Mouse (Mus musculus) T-helper 1 cell (primary cell): ENCODE measurements around the gene Fancf.

Experiments
- in situ Hi-C: fragments of 300-600 bp; cut with MboI, MseI; formaldehyde crosslinking; loops from one replicate; pipeline ENCODE4 v1.15.1; 2025; ENCODE audit warnings: high pct_unique_total_duplicates

The Fancf gene

DNA sequence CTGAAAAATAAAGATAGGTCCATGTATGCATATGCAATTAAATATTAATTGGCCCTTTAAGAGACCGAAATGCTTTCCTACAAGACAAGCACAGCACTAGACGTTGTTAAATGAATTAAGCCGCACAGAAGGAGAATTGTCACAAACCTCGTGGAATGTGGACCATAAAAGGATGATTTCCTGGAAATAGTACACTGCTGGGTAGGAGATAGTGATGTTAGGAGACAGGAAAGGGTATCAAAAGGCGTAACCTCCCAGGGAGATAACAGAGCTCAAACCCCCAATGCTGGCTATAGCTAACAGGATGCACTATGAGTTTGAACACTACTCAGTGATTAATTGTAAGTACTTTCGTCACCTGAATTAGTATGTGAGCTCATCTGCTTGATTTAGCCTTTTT, 11.2 kb downstream of the Fancf start:
- in situ Hi-C loops, result no loop called here

DNA sequence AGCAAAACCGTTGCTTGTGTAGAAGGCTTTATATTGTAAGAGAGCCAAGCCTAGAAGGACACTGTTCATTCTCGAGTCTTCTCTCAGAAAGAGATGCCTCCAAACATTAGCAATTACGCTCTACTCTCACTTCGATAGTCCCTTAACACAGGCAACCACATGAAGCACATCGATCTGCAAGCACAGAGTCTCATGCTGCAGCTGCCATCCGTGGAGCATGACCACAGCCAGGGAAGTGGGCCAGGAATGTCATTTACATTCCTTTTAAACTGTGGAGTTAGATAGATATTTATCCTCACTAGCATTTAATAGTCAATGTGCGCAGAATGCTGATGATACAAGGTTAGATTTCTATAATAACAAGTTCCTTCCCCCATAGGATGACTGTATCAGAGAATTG, 21.6 kb downstream of the Fancf start:
- in situ Hi-C loops, result loop anchor here (25.0 kb wide), 1 partner anchor 1878 kb away; the partner anchor contains the start of gene Nell1

DNA sequence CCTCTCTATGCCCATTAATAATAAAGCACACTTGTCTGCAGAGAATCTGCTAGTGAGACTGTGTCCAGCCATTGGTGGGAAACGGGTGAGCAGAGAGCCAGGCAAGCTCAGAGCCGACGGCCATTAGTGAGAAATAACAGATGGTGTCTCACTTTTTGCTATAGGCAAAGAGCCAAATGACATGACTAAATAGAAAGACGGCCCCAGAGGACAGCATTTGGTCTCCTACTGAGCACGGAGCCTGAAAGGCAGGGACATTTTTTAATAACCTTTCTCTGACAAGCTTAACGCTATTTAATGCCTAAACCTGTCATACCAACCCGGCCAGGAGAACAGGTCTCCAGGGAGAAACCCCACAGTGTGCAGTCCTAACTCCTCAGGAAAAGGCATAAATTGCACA, 30.1 kb downstream of the Fancf start:
- in situ Hi-C loops, result loop anchor here (25.0 kb wide), 1 partner anchor 1870 kb away; the partner anchor contains the start of gene Nell1

DNA sequence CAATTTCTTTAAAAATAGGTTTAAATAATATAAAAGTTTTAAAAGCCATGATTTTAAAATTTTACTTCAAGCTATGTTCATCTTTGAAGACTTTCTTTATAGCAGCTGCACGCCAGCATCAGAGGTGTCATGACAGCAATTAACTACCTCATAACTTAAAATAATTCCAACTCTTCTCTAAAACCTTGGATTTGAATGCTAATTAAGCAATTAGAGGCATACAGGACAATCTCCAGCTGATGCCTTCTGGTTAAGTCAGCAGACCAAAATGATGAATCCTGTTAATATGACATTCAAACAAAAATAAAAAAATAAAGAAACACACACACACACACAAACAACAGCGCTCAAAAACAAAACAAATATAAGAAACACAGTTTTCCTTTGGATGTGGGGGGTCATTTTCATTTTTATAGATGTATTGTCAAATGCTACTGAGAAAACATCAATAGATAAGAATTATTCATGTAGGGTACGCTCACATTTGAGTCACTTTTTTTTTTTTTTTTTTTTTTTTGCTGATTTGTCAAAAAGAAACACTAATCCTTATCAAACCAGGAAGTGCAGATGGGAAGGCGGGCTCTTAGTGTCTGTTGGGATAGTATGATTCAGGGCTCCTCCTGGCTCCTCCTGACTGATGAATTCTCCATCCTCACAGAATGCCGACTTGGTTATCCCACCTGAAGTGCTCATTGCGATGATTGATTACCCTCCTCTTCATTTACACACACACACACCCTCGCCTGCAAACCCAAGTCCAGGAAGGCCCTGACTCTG, 38.3 kb downstream of the Fancf start:
- in situ Hi-C loops, result loop anchor here (10.0 kb wide), 1 partner anchor 1229 kb away; the partner anchor contains the start of gene 4933405O20Rik

DNA sequence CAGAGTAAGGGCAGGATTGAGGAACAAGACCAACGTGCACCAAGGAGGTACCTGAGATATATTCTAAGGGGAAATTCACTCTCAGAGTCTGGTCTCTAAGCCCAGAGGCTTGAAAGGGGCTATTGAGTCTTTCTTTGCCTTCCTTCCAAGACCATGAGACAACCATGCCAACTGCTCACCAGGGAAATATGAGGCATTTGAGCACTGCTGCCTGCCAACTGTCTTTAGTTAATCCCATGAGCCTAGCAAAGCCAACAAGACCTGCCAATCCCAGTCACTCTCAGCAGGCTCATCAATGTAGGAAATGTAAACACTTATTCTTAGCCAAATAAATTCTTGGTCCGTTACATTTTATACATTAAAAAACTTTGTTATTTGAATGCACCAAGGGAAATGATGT, 40.6 kb downstream of the Fancf start:
- in situ Hi-C loops, result loop anchor here (10.0 kb wide), 1 partner anchor 1227 kb away; the partner anchor contains the start of gene 4933405O20Rik

DNA sequence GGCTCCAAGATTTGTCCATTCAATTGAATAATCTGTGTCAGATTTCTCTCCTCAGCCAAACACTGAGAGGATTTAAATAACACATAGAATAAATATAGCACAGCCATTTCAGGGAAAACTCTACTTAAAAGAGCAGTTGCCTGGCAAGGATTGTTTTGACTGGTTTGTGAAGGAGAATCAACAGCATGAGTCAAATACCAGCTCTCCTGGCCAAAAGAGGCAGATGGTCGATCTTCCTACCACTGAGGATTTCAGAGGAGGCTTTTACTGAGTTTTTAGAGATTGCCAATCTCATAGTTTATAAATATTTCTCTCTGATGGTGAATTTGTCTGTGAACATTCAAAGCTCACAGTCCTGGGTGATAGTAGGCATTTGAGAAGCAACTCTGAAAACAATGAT, 42.2 kb downstream of the Fancf start:
- in situ Hi-C loops, result loop anchor here (10.0 kb wide), 1 partner anchor 1225 kb away; the partner anchor contains the start of gene 4933405O20Rik

DNA sequence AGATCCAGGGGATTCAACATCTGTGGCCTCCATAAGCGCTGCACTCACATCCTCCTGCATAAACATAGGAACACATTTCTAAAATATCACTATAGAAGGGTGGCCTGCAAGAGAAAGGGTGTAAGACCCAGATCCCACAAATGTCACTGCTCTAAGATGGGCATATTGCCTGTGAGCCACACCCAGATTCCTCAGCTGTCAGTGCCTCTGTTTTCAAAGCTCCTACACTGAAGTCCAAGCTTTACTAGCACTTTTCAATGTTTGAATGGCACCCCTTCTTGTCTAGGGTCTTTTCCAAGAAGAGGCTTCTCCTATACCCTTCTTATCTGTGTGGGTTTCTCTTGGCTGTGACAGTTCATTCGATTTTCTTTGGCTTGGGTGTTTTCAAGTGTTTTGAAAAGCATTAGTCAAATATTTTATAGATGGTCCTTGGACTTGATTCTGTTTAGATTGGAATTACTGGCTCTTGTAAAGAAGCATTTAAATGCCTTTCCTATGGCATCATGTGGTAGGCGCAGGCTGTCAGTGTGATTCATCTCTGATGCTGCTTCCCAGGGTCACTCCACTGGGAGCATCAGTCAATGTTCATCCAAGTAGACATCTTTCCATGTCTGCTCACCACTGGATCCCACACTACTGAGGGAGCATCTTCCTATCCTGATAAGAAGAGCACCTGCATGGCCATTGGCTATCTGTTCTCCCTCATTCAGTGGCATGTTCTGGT, 43.7 kb downstream of the Fancf start:
- in situ Hi-C loops, result no loop called here

DNA sequence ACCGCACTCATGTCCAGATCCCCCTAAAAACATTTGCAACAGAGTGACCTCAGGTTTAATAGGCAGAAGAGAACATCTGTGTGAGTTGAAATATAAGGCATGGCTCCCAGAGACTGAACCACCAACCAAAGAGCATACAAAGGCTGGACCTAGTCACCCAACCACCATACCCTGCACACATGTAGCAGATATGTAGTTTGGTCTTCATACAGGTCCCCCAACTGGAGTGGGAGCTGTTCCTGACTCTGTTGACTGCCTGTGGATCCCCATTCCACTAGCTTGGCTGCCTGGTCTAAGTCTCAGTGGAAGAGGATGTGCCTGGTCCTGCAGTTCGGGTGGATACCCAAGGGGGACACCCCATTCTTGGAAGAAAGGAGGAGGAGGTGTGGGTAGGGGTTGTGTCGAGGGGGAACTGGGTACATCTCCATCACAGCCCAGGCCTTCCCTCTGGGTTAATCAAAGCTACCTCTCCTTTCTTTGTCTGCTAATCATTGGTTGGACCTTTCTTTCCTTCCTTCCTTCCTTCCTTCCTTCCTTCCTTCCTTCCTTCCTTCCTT, 45.7 kb downstream of the Fancf start:
- in situ Hi-C loops, result no loop called here

DNA sequence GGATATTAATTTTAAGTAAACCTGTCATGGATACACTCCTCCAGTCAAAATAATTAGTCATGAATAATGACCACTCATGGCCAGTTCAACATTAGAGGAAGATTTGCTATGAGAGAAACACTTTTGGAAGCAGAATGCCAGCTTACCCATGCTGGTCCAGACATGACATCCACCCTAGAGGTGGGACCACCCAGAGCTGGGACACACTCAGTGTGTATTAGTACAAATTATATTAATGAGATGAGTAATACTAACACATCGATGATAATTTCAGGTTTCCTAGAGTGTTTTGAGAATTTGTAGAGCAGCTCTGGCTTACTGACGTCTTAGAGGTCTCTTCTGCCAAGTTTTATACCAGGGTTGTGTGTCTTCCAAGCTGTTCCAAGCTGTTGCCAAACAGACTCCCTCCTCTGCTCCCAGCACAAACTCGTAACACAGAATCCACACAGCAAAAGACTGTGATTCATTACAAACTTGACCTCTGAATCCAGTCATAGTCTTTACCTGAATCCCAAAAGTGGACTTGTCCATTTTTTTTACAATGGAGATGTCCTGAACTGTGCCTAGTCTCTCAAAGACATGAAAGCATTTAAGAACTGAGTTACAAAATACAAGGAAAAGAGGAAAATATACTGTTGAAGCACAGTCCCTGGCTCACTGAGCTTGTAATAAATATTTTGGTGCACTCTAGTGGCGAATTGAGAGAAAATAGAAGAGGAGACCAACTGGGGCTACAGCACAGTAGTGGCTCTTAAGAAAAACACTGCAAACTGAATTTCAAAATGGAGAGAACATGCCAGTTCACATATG, 46.4 kb downstream of the Fancf start:
- in situ Hi-C loops, result no loop called here
